In genomic region chr8:79394009-79394408, GRCm38 (mm10) we compare ENCODE assay signal across 25 mouse cellular contexts. TPM values are rescaled to one million over a fixed set of nuclear protein-coding genes. Genes with fewer than 3 reads are reported as not detected.
DNase-seq lines count a peak whose midpoint lies in the region; ATAC-seq and TF ChIP-seq lines count a peak whose summit lies in the region.
"Had no signal": no experiment of that assay in that cellular context is flagged by ENCODE, and none has a peak within 500 bp of the region (broad histone marks: within the 10 kb centered on the region; RNA-seq: fewer than 3 reads in every experiment).

No protein-coding gene starts in this region.

- peaks cover 40% of the 10 kb centered on the region for H3K4me1 ChIP-seq in heart, embryonic 12.5 days (replicated peaks)
- peaks cover 5 to 19% of the 10 kb centered on the region in 2 experiments; a peak in 3 of 4 replicates for H3K4me1 ChIP-seq in MEL (ENCODE audit: control insufficient read depth in 1 of 2, insufficient read depth in 2 of 2, low read length in 2 of 2)

- intact Hi-C loops in gastrocnemius, adult 2 months (cut with DNase I), result no loop called here

- H3K9me3 ChIP-seq in heart, embryonic 12.5 days (replicated peaks), result no peaks in the 10 kb centered on the region
- no peaks in the 10 kb centered on the region for H3K9me3 ChIP-seq in MEL (replicated peaks; ENCODE audit: insufficient read depth, low read length)
- H3K9me3 ChIP-seq: heart, embryonic 15.5 days; hindbrain, embryonic 15.5 days had no signal

- H3K4me2 ChIP-seq in heart, embryonic 12.5 days, result no peak overlapping the region
- H3K4me2 ChIP-seq: heart, embryonic 15.5 days; hindbrain, embryonic 12.5 days; hindbrain, embryonic 15.5 days had no signal

- H3K79me2 ChIP-seq in MEL (ENCODE audit: control insufficient read depth, insufficient read depth, low read length, poor library complexity), result peaks cover 1% of the 10 kb centered on the region; the same call in 1 of the 2 replicates

- no peak for DNase-seq in gastrocnemius, adult 2 months
- no peak for DNase-seq in gastrocnemius, postnatal 10 days
- no peak for DNase-seq in heart, adult 18-20 months
- peak; percentile 52 for DNase-seq in MEL (ENCODE audit: low read depth, low spot score)
- DNase-seq in embryo, embryonic 10.5 days (ENCODE audit: low spot score), result no peak
- no peak for DNase-seq in MN1 (ENCODE audit: low spot score)
- DNase-seq: adrenal gland, postnatal 10 days; adrenal gland, postnatal 36 days; B cell, adult 2 months; cerebellum, adult 11 months; cerebellum, adult 2 months; cerebellum, adult 9-11 months; cerebellum, postnatal 25 days; embryo, embryonic 11 days; gastrocnemius, postnatal 25 days; heart, postnatal 10 days; kidney, adult 2 months had no signal

- ATAC-seq in heart, embryonic 12.5 days (ENCODE audit: insufficient number of reproducible peaks, low FRiP score), result no peak
- ATAC-seq: forebrain, embryonic 14.5 days; intestine, postnatal 0 days; Patski had no signal

- no peak for TF ChIP-seq POLR2A in MEL (IDR thresholded peaks at IDR 0.05; ENCODE audit: control insufficient read depth in 1 of 2, insufficient read depth in 1 of 2, low read depth in 1 of 2, low read length in 2 of 2, poor library complexity in 1 of 2)

- peak overlapping the region; percentile 24; the same call in 1 of the 2 replicates for H3K27ac ChIP-seq in gastrocnemius, adult 2 months
- H3K27ac ChIP-seq in heart, embryonic 12.5 days (ENCODE audit: poor library complexity, severe bottlenecking), result no peak overlapping the region
- peak overlapping the region; percentile 37 for H3K27ac ChIP-seq in MEL (ENCODE audit: control insufficient read depth, low read depth, low read length)
- H3K27ac ChIP-seq: heart, embryonic 15.5 days; hindbrain, embryonic 12.5 days; hindbrain, embryonic 15.5 days had no signal

- peaks cover 6% of the 10 kb centered on the region for H3K36me3 ChIP-seq in heart, embryonic 12.5 days
- H3K36me3 ChIP-seq in MEL (ENCODE audit: control insufficient read depth in 1 of 2, insufficient read depth in 2 of 2, low read length in 2 of 2), result peaks cover 0 to 16% of the 10 kb centered on the region in 2 experiments; a peak in 2 of 4 replicates
- H3K36me3 ChIP-seq: heart, embryonic 15.5 days; hindbrain, embryonic 15.5 days had no signal

- peak; percentile 87 to 89 for TF ChIP-seq EP300 in MEL (IDR thresholded peaks at IDR 0.05; ENCODE audit: low read depth in 1 of 2, low read length in 2 of 2)

- no peak for TF ChIP-seq CTCF in gastrocnemius, adult 2 months (IDR thresholded peaks at IDR 0.05)
- no peak for TF ChIP-seq CTCF in MEL (IDR thresholded peaks at IDR 0.05 in 2 of 3, conservative IDR thresholded peaks at IDR 0.05 in 1 of 3; ENCODE audit: control insufficient read depth in 1 of 3, insufficient read depth in 1 of 3, low read depth in 2 of 3, low read length in 3 of 3, poor library complexity in 1 of 3, severe bottlenecking in 1 of 3)

- peak overlapping the region; percentile 39 for H3K9ac ChIP-seq in heart, embryonic 12.5 days
- H3K9ac ChIP-seq in MEL (ENCODE audit: control insufficient read depth, low read depth, low read length, poor library complexity, severe bottlenecking), result no peak overlapping the region
- H3K9ac ChIP-seq: heart, embryonic 15.5 days; hindbrain, embryonic 12.5 days; hindbrain, embryonic 15.5 days had no signal

- no peaks in the 10 kb centered on the region for H3K27me3 ChIP-seq in heart, embryonic 12.5 days (replicated peaks)
- no peaks in the 10 kb centered on the region for H3K27me3 ChIP-seq in MEL (ENCODE audit: control insufficient read depth in 1 of 2, insufficient read depth in 2 of 2, low read length in 2 of 2)
- H3K27me3 ChIP-seq: CH12.LX; heart, embryonic 15.5 days; hindbrain, embryonic 12.5 days; hindbrain, embryonic 15.5 days; Patski had no signal

- peak overlapping the region; percentile 19; the same call in 1 of the 2 replicates for H3K4me3 ChIP-seq in gastrocnemius, adult 2 months
- H3K4me3 ChIP-seq in heart, embryonic 12.5 days, result no peak overlapping the region
- H3K4me3 ChIP-seq in MEL (ENCODE audit: control insufficient read depth in 1 of 2, insufficient read depth in 1 of 2, low read depth in 2 of 2, low read length in 2 of 2), result no peak overlapping the region
- H3K4me3 ChIP-seq: heart, embryonic 15.5 days; hindbrain, embryonic 12.5 days; hindbrain, embryonic 15.5 days had no signal

- TF ChIP-seq RAD21 in MEL (IDR thresholded peaks at IDR 0.05; ENCODE audit: low read depth, low read length), result no peak

- 17% methylated on average over 9 of the region's 9 CpGs for WGBS in heart, embryonic 12.5 days

TF ChIP-seq in MEL, 35 proteins besides CTCF, POLR2A, EP300 and RAD21:
- TF ChIP-seq CHD2 (IDR thresholded peaks at IDR 0.05; ENCODE audit: low read length), result no peak
- TF ChIP-seq ELF1 (IDR thresholded peaks at IDR 0.05; ENCODE audit: low read depth, low read length), result no peak
- TF ChIP-seq SIN3A (IDR thresholded peaks at IDR 0.05; ENCODE audit: low read length), result peak; percentile 85
- TF ChIP-seq JUND (IDR thresholded peaks at IDR 0.05; ENCODE audit: low read depth, low read length), result no peak
- no peak for TF ChIP-seq CHD1 (IDR thresholded peaks at IDR 0.05; ENCODE audit: low read depth, low read length)
- peak; percentile 96 for TF ChIP-seq GATA1 (IDR thresholded peaks at IDR 0.05; ENCODE audit: low read depth, low read length)
- no peak for TF ChIP-seq NELFE (IDR thresholded peaks at IDR 0.05; ENCODE audit: low read depth, low read length)
- peak; percentile 76 for TF ChIP-seq RCOR1 (IDR thresholded peaks at IDR 0.05; ENCODE audit: low read depth, low read length)
- TF ChIP-seq MAX (IDR thresholded peaks at IDR 0.05; ENCODE audit: low read length), result no peak
- TF ChIP-seq MAZ (IDR thresholded peaks at IDR 0.05; ENCODE audit: low read depth, low read length), result no peak
- no peak for TF ChIP-seq MAFK (IDR thresholded peaks at IDR 0.05; ENCODE audit: borderline replicate concordance, low read depth, low read length)
- no peak for TF ChIP-seq ZMIZ1 (IDR thresholded peaks at IDR 0.05; ENCODE audit: low read depth, low read length)
- peak; percentile 23; the same call in 1 of the 2 replicates for TF ChIP-seq BHLHE40 (IDR thresholded peaks at IDR 0.05; ENCODE audit: borderline replicate concordance, low read depth, low read length)
- peak; percentile 94 for TF ChIP-seq ZNF384 (IDR thresholded peaks at IDR 0.05; ENCODE audit: low read depth, low read length)
- no peak; the same call in 1 of the 2 replicates for TF ChIP-seq MYB (IDR thresholded peaks at IDR 0.05; ENCODE audit: low read depth, low read length)
- TF ChIP-seq TCF12 (IDR thresholded peaks at IDR 0.05; ENCODE audit: low read depth, low read length), result peak; percentile 82
- no peak for TF ChIP-seq POLR2AphosphoS2 (IDR thresholded peaks at IDR 0.05; ENCODE audit: low read length)
- TF ChIP-seq USF1 (IDR thresholded peaks at IDR 0.05; ENCODE audit: low read depth, low read length), result peak; percentile 40; the same call in 1 of the 2 replicates
- peak; percentile 99 for TF ChIP-seq ETS1 (IDR thresholded peaks at IDR 0.05; ENCODE audit: low read depth, low read length)

RNA-seq across cellular contexts. Expression of gene Smad1, which starts 5.3 kb away (rescaled TPM):
- total RNA-seq in gastrocnemius, adult 2 months (2021), result 1 to 10 TPM; 8.9 to 9.5 TPM
- 10 to 100 TPM; 34.2 to 38.3 TPM for total RNA-seq in gastrocnemius, postnatal 10 days (2021)
- 28.7 and 31.5 TPM in 2 replicates for polyA plus RNA-seq in heart, embryonic 12.5 days (2016; fragmentation: Nextera tagmentation; extraction: Ambion mirVana)
- 10 to 100 TPM; 13.2 to 14.7 TPM for total RNA-seq in heart, adult 18-20 months (2021)
- 1.3 and 2.1 TPM in 2 replicates for total RNA-seq in MEL (2012; rRNA removed)
- 1 to 10 TPM in 1 of 2 experiments, not detected in 1; 2.0 TPM for polyA plus RNA-seq in MEL (2012; ENCODE audit: insufficient read depth in 1 of 2, insufficient read length in 2 of 2, low read depth in 1 of 2, low replicate concordance in 2 of 2, missing spikeins in 1 of 2)
- total RNA-seq: CH12.LX had no signal
